Mouse (Mus musculus): ENCODE measurements around the gene Reln. TPM values are rescaled to one million over a fixed set of nuclear protein-coding genes. Genes with fewer than 3 reads are reported as not detected.

Gene Reln
- polyA plus RNA-seq, 1 experiment from 2014 or later = 6.5 TPM

DNA sequence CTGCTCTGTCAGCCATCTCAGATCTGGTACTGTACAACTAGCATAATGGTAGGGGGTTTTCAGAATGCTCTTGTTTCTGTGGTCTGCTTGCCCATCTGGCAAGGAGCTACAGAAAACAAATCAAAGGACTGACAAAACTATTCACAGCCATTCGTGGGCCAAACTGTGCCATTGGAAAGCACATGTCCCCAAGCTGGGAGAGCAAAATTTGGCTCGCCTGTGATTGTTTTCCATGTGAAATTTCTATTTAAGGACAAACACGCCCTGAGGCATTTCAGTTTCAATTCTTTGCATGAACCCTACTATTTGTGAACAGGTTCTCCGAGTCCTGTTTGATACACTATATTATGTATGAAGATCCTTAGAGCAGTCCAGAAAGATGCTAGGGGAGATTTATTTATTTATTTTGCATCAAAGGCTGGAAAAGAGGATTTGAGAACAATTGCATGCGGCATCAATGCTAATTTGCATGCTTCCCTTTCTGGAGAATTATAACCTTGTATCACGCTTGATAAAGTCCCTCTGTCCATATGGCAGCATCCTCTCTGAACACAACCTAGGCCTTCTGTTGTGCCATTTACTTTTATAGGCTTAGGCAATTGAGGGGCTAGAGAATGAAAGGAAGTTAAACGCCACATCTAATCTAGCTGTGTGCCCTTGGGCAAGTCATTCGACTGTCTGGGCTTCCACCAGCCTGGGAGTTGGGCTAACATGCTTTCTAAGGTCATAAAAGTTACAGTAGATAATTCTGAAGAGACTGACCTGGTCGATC is 396.7 kb downstream of the Reln start:
- H3K9ac ChIP-seq (ENCODE audit: low read depth, low read length) = no peak overlapping the region
- H3K9me3 ChIP-seq (replicated peaks; ENCODE audit: control insufficient read depth, low read length) = no peaks in the 10 kb centered on the region
- no peak overlapping the region for H3K4me3 ChIP-seq (ENCODE audit: low read depth, low read length)
- H3K36me3 ChIP-seq (ENCODE audit: control insufficient read depth, insufficient read depth, low read length) = no peaks in the 10 kb centered on the region
- H3K27ac ChIP-seq (ENCODE audit: low read depth, low read length) = no peak overlapping the region
- ATAC-seq (replicated peaks; ENCODE audit: insufficient number of reproducible peaks, low FRiP score, low TSS enrichment) = no peak
- H3K27me3 ChIP-seq (ENCODE audit: control insufficient read depth, insufficient read depth, low read length) = no peaks in the 10 kb centered on the region
- no peaks in the 10 kb centered on the region for H3K4me1 ChIP-seq (ENCODE audit: control insufficient read depth, insufficient read depth, low read length)
- WGBS (ENCODE audit: insufficient replicate concordance) = 77% methylated on average over 9 of the region's 9 CpGs
- no peak overlapping the region for H3K4me2 ChIP-seq

DNA sequence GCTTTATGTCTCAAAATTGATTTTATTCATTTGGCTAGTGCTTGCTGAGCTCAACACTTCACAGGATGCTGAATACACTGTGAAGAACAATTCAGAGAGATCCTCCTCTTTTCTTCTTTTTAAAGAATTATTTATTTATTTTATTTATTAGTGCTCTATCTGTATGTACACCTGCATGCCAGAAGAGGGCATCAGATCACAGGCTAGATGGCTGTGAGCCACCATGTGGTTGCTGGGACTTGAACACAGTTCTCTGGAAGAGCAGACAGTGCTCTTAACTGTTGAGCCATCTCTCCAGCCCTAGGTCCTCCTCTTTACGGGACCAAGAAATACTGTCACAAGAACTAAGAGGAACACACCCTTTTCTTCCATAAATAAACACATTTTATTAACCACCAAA is 399.9 kb downstream of the Reln start:
- Histone ChIP-seq H3K27ac (ENCODE audit: low read depth, low read length) (no peak overlapping the region), H3K4me1 (ENCODE audit: control insufficient read depth, insufficient read depth, low read length) (no peaks in the 10 kb centered on the region), H3K9me3 (replicated peaks; ENCODE audit: control insufficient read depth, low read length) (no peaks in the 10 kb centered on the region), H3K4me2 (no peak overlapping the region), H3K27me3 (ENCODE audit: control insufficient read depth, insufficient read depth, low read length) (no peaks in the 10 kb centered on the region), H3K9ac (ENCODE audit: low read depth, low read length) (no peak overlapping the region), H3K4me3 (ENCODE audit: low read depth, low read length) (no peak overlapping the region), H3K36me3 (ENCODE audit: control insufficient read depth, insufficient read depth, low read length) (no peaks in the 10 kb centered on the region)
- 92% methylated on average over 1 of the region's 1 CpGs for WGBS (ENCODE audit: insufficient replicate concordance)
- no peak for ATAC-seq (replicated peaks; ENCODE audit: insufficient number of reproducible peaks, low FRiP score, low TSS enrichment)

DNA sequence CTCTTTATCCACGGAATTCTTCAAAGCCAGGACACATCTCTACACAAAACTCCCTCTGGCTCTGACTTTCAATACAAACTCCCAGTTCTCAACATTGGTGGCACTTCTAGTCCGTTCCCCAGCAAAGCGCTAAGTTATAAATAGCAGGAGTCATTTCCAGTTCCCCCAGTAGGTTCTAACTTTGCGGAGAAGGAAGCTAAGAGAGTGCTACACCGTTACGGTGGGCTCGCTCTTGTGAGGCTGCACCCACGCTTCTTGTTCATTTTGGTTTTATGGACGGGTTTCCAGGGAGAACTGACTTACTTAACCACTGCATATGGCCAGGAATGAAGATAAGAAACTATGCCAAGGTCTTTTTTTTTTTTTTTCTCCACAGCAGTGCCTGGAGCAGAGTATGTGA is 405.1 kb downstream of the Reln start:
- H3K4me3 ChIP-seq (ENCODE audit: low read depth, low read length) = no peak overlapping the region
- ATAC-seq (replicated peaks; ENCODE audit: insufficient number of reproducible peaks, low FRiP score, low TSS enrichment) = no peak
- H3K27ac ChIP-seq (ENCODE audit: low read depth, low read length) = no peak overlapping the region; the same call in 1 of the 2 replicates
- 68% methylated on average over 9 of the region's 9 CpGs for WGBS (ENCODE audit: insufficient replicate concordance)
- H3K27me3 ChIP-seq (ENCODE audit: control insufficient read depth, insufficient read depth, low read length) = no peaks in the 10 kb centered on the region
- no peak overlapping the region for H3K9ac ChIP-seq (ENCODE audit: low read depth, low read length)
- no peaks in the 10 kb centered on the region for H3K9me3 ChIP-seq (replicated peaks; ENCODE audit: control insufficient read depth, low read length)
- H3K36me3 ChIP-seq (ENCODE audit: control insufficient read depth, insufficient read depth, low read length) = no peaks in the 10 kb centered on the region
- no peaks in the 10 kb centered on the region for H3K4me1 ChIP-seq (ENCODE audit: control insufficient read depth, insufficient read depth, low read length)
- 0 out of 2 replicates have a peak overlapping the region, but pooled peaks have one; percentile 16 for H3K4me2 ChIP-seq

DNA sequence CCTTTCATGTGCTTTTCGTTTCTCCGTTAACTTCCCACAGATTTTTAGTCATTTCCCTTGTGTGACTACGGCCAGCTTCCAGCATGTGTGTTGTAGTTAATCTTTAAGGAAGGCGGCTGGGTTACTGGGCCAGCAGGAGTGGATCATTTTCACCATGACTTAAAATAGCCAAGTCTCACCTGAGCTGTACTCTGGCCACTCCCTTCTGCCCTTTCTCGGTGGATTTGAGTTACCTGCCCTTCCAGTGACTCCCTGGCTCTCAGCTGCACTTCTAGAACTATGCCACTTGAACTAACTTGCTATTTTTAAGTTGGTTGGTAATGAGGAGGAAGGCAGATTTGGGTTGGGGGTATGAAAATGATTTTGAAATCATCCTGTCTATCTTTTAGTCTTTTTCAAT is 406.4 kb downstream of the Reln start:
- Histone ChIP-seq H3K9ac (ENCODE audit: low read depth, low read length) (no peak overlapping the region), H3K36me3 (ENCODE audit: control insufficient read depth, insufficient read depth, low read length) (no peaks in the 10 kb centered on the region)
- ATAC-seq (replicated peaks; ENCODE audit: insufficient number of reproducible peaks, low FRiP score, low TSS enrichment) = no peak

DNA sequence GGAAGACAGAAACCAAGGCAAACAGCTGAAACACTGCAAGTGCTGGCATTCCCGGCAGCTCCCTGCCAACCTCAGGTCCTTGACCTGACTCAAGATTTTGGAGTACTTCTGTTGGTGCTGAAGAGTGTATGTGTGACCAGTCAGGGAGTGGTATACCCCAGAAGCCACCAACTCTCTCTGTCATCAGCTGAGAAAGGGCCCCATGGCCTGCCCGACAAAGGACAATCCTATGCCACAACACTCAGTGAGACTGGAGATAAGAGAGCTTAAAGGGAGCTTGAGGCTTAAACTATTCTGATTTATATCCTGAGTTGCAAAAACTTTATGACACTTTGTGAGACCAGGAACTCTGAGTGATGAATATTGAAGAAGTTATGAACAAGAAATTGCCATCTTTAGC is 407.9 kb downstream of the Reln start:
- Histone ChIP-seq H3K27me3 (ENCODE audit: control insufficient read depth, insufficient read depth, low read length) (no peaks in the 10 kb centered on the region), H3K9me3 (replicated peaks; ENCODE audit: control insufficient read depth, low read length) (no peaks in the 10 kb centered on the region), H3K36me3 (ENCODE audit: control insufficient read depth, insufficient read depth, low read length) (no peaks in the 10 kb centered on the region), H3K4me1 (ENCODE audit: control insufficient read depth, insufficient read depth, low read length) (no peaks in the 10 kb centered on the region), H3K9ac (ENCODE audit: low read depth, low read length) (no peak overlapping the region), H3K4me3 (ENCODE audit: low read depth, low read length) (no peak overlapping the region), H3K4me2 (no peak overlapping the region), H3K27ac (ENCODE audit: low read depth, low read length) (no peak overlapping the region)
- WGBS (ENCODE audit: insufficient replicate concordance) = 56% methylated on average over 2 of the region's 2 CpGs
- no peak for ATAC-seq (replicated peaks; ENCODE audit: insufficient number of reproducible peaks, low FRiP score, low TSS enrichment)

More for the DNA sequence above, 406.4 kb downstream of the Reln start:
- Histone ChIP-seq H3K27ac (ENCODE audit: low read depth, low read length) (no peak overlapping the region), H3K4me2 (no peak overlapping the region), H3K27me3 (ENCODE audit: control insufficient read depth, insufficient read depth, low read length) (no peaks in the 10 kb centered on the region), H3K4me1 (ENCODE audit: control insufficient read depth, insufficient read depth, low read length) (no peaks in the 10 kb centered on the region), H3K4me3 (ENCODE audit: low read depth, low read length) (no peak overlapping the region), H3K9me3 (replicated peaks; ENCODE audit: control insufficient read depth, low read length) (no peaks in the 10 kb centered on the region)
- WGBS (ENCODE audit: insufficient replicate concordance) = 74% methylated on average over 5 of the region's 5 CpGs

DNA sequence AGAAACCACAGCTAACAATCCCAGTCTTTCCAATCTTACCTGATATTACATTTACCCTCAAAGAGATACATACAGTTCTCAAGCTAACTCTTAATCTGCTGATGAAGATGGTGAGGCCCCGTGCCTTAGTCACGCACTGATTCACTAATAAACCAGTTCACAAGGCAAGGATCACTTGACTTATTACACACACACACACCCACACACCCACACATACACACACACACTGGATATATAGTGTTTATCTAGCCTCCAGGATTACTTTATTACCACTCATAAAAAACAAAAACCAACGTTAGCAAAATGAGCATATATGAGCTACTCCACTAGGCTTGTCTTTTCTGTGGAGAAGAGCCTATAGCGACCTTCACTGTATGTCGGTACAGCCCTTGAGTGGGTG is 408.4 kb downstream of the Reln start:
- H3K4me1 ChIP-seq (ENCODE audit: control insufficient read depth, insufficient read depth, low read length) = no peaks in the 10 kb centered on the region
- H3K4me2 ChIP-seq = no peak overlapping the region
- no peaks in the 10 kb centered on the region for H3K27me3 ChIP-seq (ENCODE audit: control insufficient read depth, insufficient read depth, low read length)
- WGBS (ENCODE audit: insufficient replicate concordance) = 89% methylated on average over 5 of the region's 5 CpGs
- no peak overlapping the region for H3K9ac ChIP-seq (ENCODE audit: low read depth, low read length)
- no peaks in the 10 kb centered on the region for H3K36me3 ChIP-seq (ENCODE audit: control insufficient read depth, insufficient read depth, low read length)
- no peak overlapping the region for H3K27ac ChIP-seq (ENCODE audit: low read depth, low read length)
- H3K4me3 ChIP-seq (ENCODE audit: low read depth, low read length) = no peak overlapping the region
- ATAC-seq (replicated peaks; ENCODE audit: insufficient number of reproducible peaks, low FRiP score, low TSS enrichment) = no peak
- H3K9me3 ChIP-seq (replicated peaks; ENCODE audit: control insufficient read depth, low read length) = no peaks in the 10 kb centered on the region

DNA sequence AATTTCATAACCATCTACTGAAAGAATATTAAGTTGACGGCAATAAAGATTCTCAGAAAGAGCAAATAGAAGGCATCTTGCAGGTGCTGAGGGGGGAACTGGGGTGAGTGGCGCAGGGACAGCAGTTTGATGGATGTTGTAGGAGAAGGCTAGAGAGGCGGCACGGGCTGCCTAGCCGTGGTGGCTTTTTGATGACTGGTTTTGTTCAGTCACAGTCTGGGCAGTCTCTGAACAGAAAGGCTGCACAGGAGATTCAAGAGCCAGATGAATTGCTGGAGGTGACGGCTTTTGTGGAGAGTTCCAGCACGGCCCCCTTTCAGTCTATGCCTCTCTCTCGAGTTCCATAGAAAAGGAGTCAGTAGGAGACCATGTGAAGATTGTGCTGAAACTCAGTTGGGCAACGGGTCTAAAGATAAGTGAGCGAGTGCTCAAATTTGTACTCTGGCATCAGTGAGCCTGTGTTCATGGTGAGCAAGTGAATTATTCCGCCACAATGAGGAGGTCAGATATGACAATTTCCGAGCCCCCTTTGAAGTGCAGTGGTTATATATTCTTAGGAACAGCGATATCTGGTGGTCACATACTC is 409.6 kb downstream of the Reln start:
- Histone ChIP-seq H3K4me2 (no peak overlapping the region), H3K27me3 (ENCODE audit: control insufficient read depth, insufficient read depth, low read length) (no peaks in the 10 kb centered on the region), H3K4me1 (ENCODE audit: control insufficient read depth, insufficient read depth, low read length) (no peaks in the 10 kb centered on the region), H3K9me3 (replicated peaks; ENCODE audit: control insufficient read depth, low read length) (no peaks in the 10 kb centered on the region), H3K27ac (ENCODE audit: low read depth, low read length) (no peak overlapping the region), H3K9ac (ENCODE audit: low read depth, low read length) (no peak overlapping the region), H3K36me3 (ENCODE audit: control insufficient read depth, insufficient read depth, low read length) (no peaks in the 10 kb centered on the region), H3K4me3 (ENCODE audit: low read depth, low read length) (no peak overlapping the region)
- 89% methylated on average over 13 of the region's 13 CpGs for WGBS (ENCODE audit: insufficient replicate concordance)
- ATAC-seq (replicated peaks; ENCODE audit: insufficient number of reproducible peaks, low FRiP score, low TSS enrichment) = no peak

DNA sequence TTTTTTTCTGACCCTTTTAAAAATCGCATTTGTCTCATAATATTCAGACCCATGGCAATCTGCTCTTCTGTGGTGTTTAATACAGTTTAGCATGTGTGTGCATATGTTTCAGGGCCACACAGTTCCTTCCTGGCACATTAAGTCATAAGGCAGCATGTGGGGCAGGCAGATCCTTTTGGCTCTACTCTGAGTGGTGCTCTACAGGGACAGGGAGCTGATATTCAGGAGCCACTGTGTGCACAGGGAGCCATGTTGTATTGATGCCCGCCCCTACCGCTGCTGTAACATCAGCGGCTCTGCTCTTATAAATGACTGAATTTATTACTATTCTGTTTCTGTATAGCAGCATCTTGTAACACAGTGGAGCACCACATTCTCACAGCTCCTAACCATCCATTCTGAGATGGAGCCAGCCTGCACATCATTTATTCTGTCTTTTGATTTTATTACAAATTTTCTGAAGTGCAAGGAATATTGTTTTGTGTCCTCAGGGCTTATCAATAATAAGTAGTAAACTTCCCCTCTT is 410.3 kb downstream of the Reln start:
- Histone ChIP-seq H3K9ac (ENCODE audit: low read depth, low read length) (no peak overlapping the region), H3K27ac (ENCODE audit: low read depth, low read length) (no peak overlapping the region), H3K27me3 (ENCODE audit: control insufficient read depth, insufficient read depth, low read length) (no peaks in the 10 kb centered on the region), H3K4me3 (ENCODE audit: low read depth, low read length) (no peak overlapping the region), H3K4me1 (ENCODE audit: control insufficient read depth, insufficient read depth, low read length) (no peaks in the 10 kb centered on the region), H3K36me3 (ENCODE audit: control insufficient read depth, insufficient read depth, low read length) (no peaks in the 10 kb centered on the region), H3K4me2 (no peak overlapping the region), H3K9me3 (replicated peaks; ENCODE audit: control insufficient read depth, low read length) (no peaks in the 10 kb centered on the region)
- no peak for ATAC-seq (replicated peaks; ENCODE audit: insufficient number of reproducible peaks, low FRiP score, low TSS enrichment)
- 89% methylated on average over 4 of the region's 4 CpGs for WGBS (ENCODE audit: insufficient replicate concordance)
